Mouse (Mus musculus) brain, embryonic 14.5 days (tissue): ENCODE measurements around the gene Nhsl1.

Source experiments
- CTCF ChIP-seq: fragments of 200-500 bp; IDR thresholded peaks from 2 replicates; pipeline ENCODE4 v1.5.1; 2012; ENCODE audit warnings: inconsistent platforms, mild to moderate bottlenecking, moderate library complexity, borderline replicate concordance; ENCODE audit not compliant: insufficient read depth, insufficient read length; ENCODE audit errors: extremely low read depth
- POLR2A ChIP-seq: fragments of 200-500 bp; IDR thresholded peaks from 2 replicates; pipeline ENCODE4 v1.6.1; 2012; ENCODE audit warnings: mild to moderate bottlenecking, inconsistent platforms, borderline replicate concordance; ENCODE audit not compliant: poor library complexity, insufficient read depth, insufficient read length, severe bottlenecking; ENCODE audit errors: extremely low read depth

GRCm38 (mm10) chr10:18478294-18478693, 159.5 kb downstream of the Nhsl1 start:
- no peak for TF ChIP-seq POLR2A
- no peak for TF ChIP-seq CTCF
